ENCODE assay signal across 20 mouse cellular contexts in genomic region chr1:72714547-72714946, GRCm38 (mm10). TPM values are rescaled to one million over a fixed set of nuclear protein-coding genes. Genes with fewer than 3 reads are reported as not detected.
"Had no signal": no experiment of that assay in that cellular context is flagged by ENCODE, and none has a peak within 500 bp of the region (broad histone marks: within the 10 kb centered on the region; RNA-seq: fewer than 3 reads in every experiment).

No protein-coding gene starts in this region.

- H3K27ac ChIP-seq: limb, embryonic 15.5 days; midbrain, embryonic 10.5 days; midbrain, embryonic 15.5 days; neural tube, embryonic 13.5 days; stomach, embryonic 15.5 days had no signal

- H3K4me2 ChIP-seq: limb, embryonic 15.5 days; lung, embryonic 14.5 days; midbrain, embryonic 15.5 days; neural tube, embryonic 13.5 days; stomach, embryonic 15.5 days had no signal

- H3K9ac ChIP-seq: limb, embryonic 15.5 days; lung, embryonic 14.5 days; midbrain, embryonic 15.5 days; neural tube, embryonic 13.5 days; stomach, embryonic 15.5 days had no signal

- ATAC-seq: midbrain, embryonic 15.5 days had no signal

- H3K9me3 ChIP-seq: limb, embryonic 15.5 days; midbrain, embryonic 10.5 days; midbrain, embryonic 15.5 days; neural tube, embryonic 13.5 days; stomach, embryonic 15.5 days had no signal

- H3K27me3 ChIP-seq: limb, embryonic 15.5 days; midbrain, embryonic 15.5 days; neural tube, embryonic 13.5 days; stomach, embryonic 15.5 days had no signal

- H3K4me3 ChIP-seq: limb, embryonic 15.5 days; midbrain, embryonic 10.5 days; midbrain, embryonic 15.5 days; neural tube, embryonic 13.5 days; stomach, embryonic 15.5 days had no signal

- DNase-seq: kidney, adult 2 months; lung, embryonic 14.5 days; lung, postnatal 10 days; lung, postnatal 4 days; right cerebral cortex, postnatal 14 days; thymus, adult 2 months; thymus, postnatal 25 days had no signal

RNA-seq across cellular contexts. Expression of gene Ankar, which starts 14.2 kb away (rescaled TPM):
- total RNA-seq: layer of hippocampus, postnatal 25 days; left cerebral cortex, adult 8-10 months; left cerebral cortex, postnatal 25 days; megakaryocyte, adult 5-6 weeks had no signal
- polyA plus RNA-seq: kidney, adult 2 months; limb, embryonic 11.5 days; limb, embryonic 15.5 days; liver, embryonic 16.5 days; lung, embryonic 14.5 days; midbrain, embryonic 10.5 days; midbrain, embryonic 15.5 days; neural tube, embryonic 13.5 days; spleen, adult 2 months; stomach, embryonic 15.5 days; thymus, adult 2 months; urinary bladder, adult 2 months had no signal
